Mouse (Mus musculus): ENCODE results near the gene Eif3i.

Eif3i gene

GRCm38 (mm10) chr4:129600233-129601158, at the start of gene Eif3i, which contains the start of gene Tmem234:
Gene Eif3i (minus strand): TSS chr4:129600648.
Gene Tmem234 (plus strand): TSS chr4:129600668.
- Histone ChIP-seq H3K27me3 (ENCODE audit: control insufficient read depth, insufficient read depth, low read length, poor library complexity, severe bottlenecking) (no peaks in the 10 kb centered on the region), H3K36me3 (ENCODE audit: control insufficient read depth, insufficient read depth, low read length, poor library complexity, severe bottlenecking) (peaks cover 7% of the 10 kb centered on the region)
- peak; percentile 85 for DNase-seq (ENCODE audit: low read depth, low spot score)

- H3K27me3 ChIP-seq (ENCODE audit: control insufficient read depth, insufficient read depth, low read length, poor library complexity, severe bottlenecking), result no peaks in the 10 kb centered on the region
Measured at GRCm38 (mm10) chr4:129648656-129649055, 48.2 kb upstream of the Eif3i start.

GRCm38 (mm10) chr4:129645204-129645603, 44.8 kb upstream of the Eif3i start:
- Histone ChIP-seq H3K36me3 (ENCODE audit: control insufficient read depth, insufficient read depth, low read length, poor library complexity, severe bottlenecking) (no peaks in the 10 kb centered on the region; the same call in 1 of the 2 replicates), H3K27me3 (ENCODE audit: control insufficient read depth, insufficient read depth, low read length, poor library complexity, severe bottlenecking) (no peaks in the 10 kb centered on the region)
- DNase-seq (ENCODE audit: low read depth, low spot score), result no peak

More at GRCm38 (mm10) chr4:129648656-129649055, 48.2 kb upstream of the Eif3i start:
- DNase-seq (ENCODE audit: low read depth, low spot score), result no peak
- H3K36me3 ChIP-seq (ENCODE audit: control insufficient read depth, insufficient read depth, low read length, poor library complexity, severe bottlenecking), result peaks cover 7% of the 10 kb centered on the region

- no peak for DNase-seq (ENCODE audit: low read depth, low spot score)
- no peaks in the 10 kb centered on the region for H3K27me3 ChIP-seq (ENCODE audit: control insufficient read depth, insufficient read depth, low read length, poor library complexity, severe bottlenecking)
- H3K36me3 ChIP-seq (ENCODE audit: control insufficient read depth, insufficient read depth, low read length, poor library complexity, severe bottlenecking), result peaks cover 4% of the 10 kb centered on the region; the same call in 1 of the 2 replicates
Measured at GRCm38 (mm10) chr4:129641756-129642155, 41.3 kb upstream of the Eif3i start.

GRCm38 (mm10) chr4:129640638-129641467, 40.4 kb upstream of the Eif3i start, which contains the start of gene Txlna:
Gene Txlna (minus strand): TSS chr4:129641065.
- peak; percentile 93 for DNase-seq (ENCODE audit: low read depth, low spot score)
- H3K27me3 ChIP-seq (ENCODE audit: control insufficient read depth, insufficient read depth, low read length, poor library complexity, severe bottlenecking), result no peaks in the 10 kb centered on the region
- peaks cover 5% of the 10 kb centered on the region; the same call in 1 of the 2 replicates for H3K36me3 ChIP-seq (ENCODE audit: control insufficient read depth, insufficient read depth, low read length, poor library complexity, severe bottlenecking)

GRCm38 (mm10) chr4:129640101-129640637, 39.7 kb upstream of the Eif3i start:
- DNase-seq (ENCODE audit: low read depth, low spot score), result no peak
- peaks cover 5% of the 10 kb centered on the region; the same call in 1 of the 2 replicates for H3K36me3 ChIP-seq (ENCODE audit: control insufficient read depth, insufficient read depth, low read length, poor library complexity, severe bottlenecking)
- H3K27me3 ChIP-seq (ENCODE audit: control insufficient read depth, insufficient read depth, low read length, poor library complexity, severe bottlenecking), result no peaks in the 10 kb centered on the region

- H3K36me3 ChIP-seq (ENCODE audit: control insufficient read depth, insufficient read depth, low read length, poor library complexity, severe bottlenecking), result peaks cover 8% of the 10 kb centered on the region
- no peak for DNase-seq (ENCODE audit: low read depth, low spot score)
- H3K27me3 ChIP-seq (ENCODE audit: control insufficient read depth, insufficient read depth, low read length, poor library complexity, severe bottlenecking), result no peaks in the 10 kb centered on the region
Measured at GRCm38 (mm10) chr4:129639221-129639620, 38.8 kb upstream of the Eif3i start.

- no peaks in the 10 kb centered on the region for H3K27me3 ChIP-seq (ENCODE audit: control insufficient read depth, insufficient read depth, low read length, poor library complexity, severe bottlenecking)
- DNase-seq (ENCODE audit: low read depth, low spot score), result no peak
- H3K36me3 ChIP-seq (ENCODE audit: control insufficient read depth, insufficient read depth, low read length, poor library complexity, severe bottlenecking), result peaks cover 13% of the 10 kb centered on the region
Measured at GRCm38 (mm10) chr4:129633852-129634251, 33.4 kb upstream of the Eif3i start.

- no peak for DNase-seq (ENCODE audit: low read depth, low spot score)
- peaks cover 11% of the 10 kb centered on the region for H3K36me3 ChIP-seq (ENCODE audit: control insufficient read depth, insufficient read depth, low read length, poor library complexity, severe bottlenecking)
- H3K27me3 ChIP-seq (ENCODE audit: control insufficient read depth, insufficient read depth, low read length, poor library complexity, severe bottlenecking), result no peaks in the 10 kb centered on the region
Measured at GRCm38 (mm10) chr4:129631867-129632266, 31.4 kb upstream of the Eif3i start.

- Histone ChIP-seq H3K36me3 (ENCODE audit: control insufficient read depth, insufficient read depth, low read length, poor library complexity, severe bottlenecking) (peaks cover 10% of the 10 kb centered on the region), H3K27me3 (ENCODE audit: control insufficient read depth, insufficient read depth, low read length, poor library complexity, severe bottlenecking) (no peaks in the 10 kb centered on the region)
- DNase-seq (ENCODE audit: low read depth, low spot score), result no peak
Measured at GRCm38 (mm10) chr4:129630944-129631343, 30.5 kb upstream of the Eif3i start.

GRCm38 (mm10) chr4:129626035-129626434, 25.6 kb upstream of the Eif3i start:
- H3K27me3 ChIP-seq (ENCODE audit: control insufficient read depth, insufficient read depth, low read length, poor library complexity, severe bottlenecking), result no peaks in the 10 kb centered on the region
- H3K36me3 ChIP-seq (ENCODE audit: control insufficient read depth, insufficient read depth, low read length, poor library complexity, severe bottlenecking), result peaks cover 2% of the 10 kb centered on the region; the same call in 1 of the 2 replicates
- DNase-seq (ENCODE audit: low read depth, low spot score), result no peak

- no peaks in the 10 kb centered on the region for H3K27me3 ChIP-seq (ENCODE audit: control insufficient read depth, insufficient read depth, low read length, poor library complexity, severe bottlenecking)
- H3K36me3 ChIP-seq (ENCODE audit: control insufficient read depth, insufficient read depth, low read length, poor library complexity, severe bottlenecking), result peaks cover 2% of the 10 kb centered on the region; the same call in 1 of the 2 replicates
Measured at GRCm38 (mm10) chr4:129625496-129625895, 25.0 kb upstream of the Eif3i start.

GRCm38 (mm10) chr4:129625029-129625370, 24.6 kb upstream of the Eif3i start:
- Histone ChIP-seq H3K27me3 (ENCODE audit: control insufficient read depth, insufficient read depth, low read length, poor library complexity, severe bottlenecking) (no peaks in the 10 kb centered on the region), H3K36me3 (ENCODE audit: control insufficient read depth, insufficient read depth, low read length, poor library complexity, severe bottlenecking) (peaks cover 2% of the 10 kb centered on the region; the same call in 1 of the 2 replicates)
- peak; percentile 92 for DNase-seq (ENCODE audit: low read depth, low spot score)

More at GRCm38 (mm10) chr4:129625496-129625895, 25.0 kb upstream of the Eif3i start:
- DNase-seq (ENCODE audit: low read depth, low spot score), result no peak

- H3K36me3 ChIP-seq (ENCODE audit: control insufficient read depth, insufficient read depth, low read length, poor library complexity, severe bottlenecking), result peaks cover 2% of the 10 kb centered on the region; the same call in 1 of the 2 replicates
- no peaks in the 10 kb centered on the region for H3K27me3 ChIP-seq (ENCODE audit: control insufficient read depth, insufficient read depth, low read length, poor library complexity, severe bottlenecking)
- DNase-seq (ENCODE audit: low read depth, low spot score), result peak; percentile 90
Measured at GRCm38 (mm10) chr4:129624281-129625028, 24.0 kb upstream of the Eif3i start.
